Mouse (Mus musculus) lung, postnatal 0 days (tissue): ENCODE measurements at regions not wholly inside any gene's neighbourhood (a gene's known extent, or its start where the extent isn't known, plus 50 kb on each side); places are given as distances from the start of the nearest gene placed in this dataset.

Experiments used
- CTCF ChIP-seq: IDR thresholded peaks from 2 replicates; pipeline ENCODE4 v1.5.1; 2016; ENCODE audit warnings: antibody characterized with exemption, mild to moderate bottlenecking
- EP300 ChIP-seq: IDR thresholded peaks from 2 replicates; pipeline ENCODE4 v1.6.1; 2016; ENCODE audit warnings: antibody characterized with exemption, mild to moderate bottlenecking, control low read depth

GRCm38 (mm10) chr12:39326157-39326556 is 547.0 kb downstream of the Etv1 start:
- TF ChIP-seq CTCF = no peak
- no peak for TF ChIP-seq EP300
